Mouse (Mus musculus): Measurements from ENCODE around the gene Ankrd9. TPM values are rescaled to one million over a fixed set of nuclear protein-coding genes. Genes with fewer than 3 reads are reported as not detected.

Gene Ankrd9
- polyA plus RNA-seq, 1 experiment from 2014 or later = 16.6 TPM

GRCm38 (mm10) chr12:110950151-110950550 is 28.7 kb downstream of the Ankrd9 start:
- Histone ChIP-seq H3K27me3 (ENCODE audit: insufficient read depth, poor library complexity, severe bottlenecking) (no peaks in the 10 kb centered on the region), H3K36me3 (peaks cover 49% of the 10 kb centered on the region), H3K27ac (no peak overlapping the region), H3K4me1 (replicated peaks) (no peaks in the 10 kb centered on the region), H3K4me3 (no peak overlapping the region), H3K9me3 (no peaks in the 10 kb centered on the region)
- WGBS = 87% methylated on average over 4 of the region's 4 CpGs
- no peak for DNase-seq (ENCODE audit: low spot score)

- peaks cover 48% of the 10 kb centered on the region for H3K36me3 ChIP-seq
- no peaks in the 10 kb centered on the region for H3K9me3 ChIP-seq
- H3K27ac ChIP-seq = no peak overlapping the region
- WGBS = 98% methylated on average over 1 of the region's 1 CpGs
- no peaks in the 10 kb centered on the region for H3K4me1 ChIP-seq (replicated peaks)
- no peak for DNase-seq (ENCODE audit: low spot score)
- no peak overlapping the region for H3K4me3 ChIP-seq
- no peaks in the 10 kb centered on the region for H3K27me3 ChIP-seq (ENCODE audit: insufficient read depth, poor library complexity, severe bottlenecking)
Observed at GRCm38 (mm10) chr12:110949410-110949809, 29.4 kb downstream of the Ankrd9 start.

GRCm38 (mm10) chr12:110948910-110949201 is 30.0 kb downstream of the Ankrd9 start:
- Histone ChIP-seq H3K9me3 (no peaks in the 10 kb centered on the region), H3K4me1 (replicated peaks) (no peaks in the 10 kb centered on the region), H3K27me3 (ENCODE audit: insufficient read depth, poor library complexity, severe bottlenecking) (no peaks in the 10 kb centered on the region), H3K27ac (no peak overlapping the region), H3K4me3 (no peak overlapping the region), H3K36me3 (peaks cover 50% of the 10 kb centered on the region)
- 89% methylated on average over 3 of the region's 3 CpGs for WGBS
- no peak for DNase-seq (ENCODE audit: low spot score)

- H3K4me3 ChIP-seq = no peak overlapping the region
- H3K4me1 ChIP-seq (replicated peaks) = no peaks in the 10 kb centered on the region
- H3K9me3 ChIP-seq = no peaks in the 10 kb centered on the region
- no peaks in the 10 kb centered on the region for H3K27me3 ChIP-seq (ENCODE audit: insufficient read depth, poor library complexity, severe bottlenecking)
- no peak overlapping the region for H3K27ac ChIP-seq
- WGBS = 94% methylated on average over 6 of the region's 6 CpGs
- H3K36me3 ChIP-seq = peaks cover 55% of the 10 kb centered on the region
- DNase-seq (ENCODE audit: low spot score) = no peak
Observed at GRCm38 (mm10) chr12:110948082-110948909, 30.5 kb downstream of the Ankrd9 start.

- Histone ChIP-seq H3K36me3 (peaks cover 71% of the 10 kb centered on the region), H3K4me1 (replicated peaks) (no peaks in the 10 kb centered on the region), H3K9me3 (no peaks in the 10 kb centered on the region), H3K4me3 (no peak overlapping the region), H3K27me3 (ENCODE audit: insufficient read depth, poor library complexity, severe bottlenecking) (no peaks in the 10 kb centered on the region), H3K27ac (no peak overlapping the region)
- WGBS = 89% methylated on average over 7 of the region's 7 CpGs
- DNase-seq (ENCODE audit: low spot score) = no peak
Observed at GRCm38 (mm10) chr12:110946216-110946615, 32.6 kb downstream of the Ankrd9 start.

- DNase-seq (ENCODE audit: low spot score) = no peak
- Histone ChIP-seq H3K4me3 (no peak overlapping the region), H3K9me3 (no peaks in the 10 kb centered on the region), H3K27ac (no peak overlapping the region), H3K27me3 (ENCODE audit: insufficient read depth, poor library complexity, severe bottlenecking) (no peaks in the 10 kb centered on the region), H3K36me3 (peaks cover 72% of the 10 kb centered on the region), H3K4me1 (replicated peaks) (0 out of 2 replicates have a peak, but pooled peaks cover 5% of the 10 kb centered on the region)
- WGBS = 91% methylated on average over 3 of the region's 3 CpGs
Observed at GRCm38 (mm10) chr12:110940869-110941268, 38.0 kb downstream of the Ankrd9 start.

GRCm38 (mm10) chr12:110939385-110939784 is 39.5 kb downstream of the Ankrd9 start:
- no peaks in the 10 kb centered on the region for H3K9me3 ChIP-seq
- no peak overlapping the region for H3K27ac ChIP-seq
- DNase-seq (ENCODE audit: low spot score) = no peak
- H3K36me3 ChIP-seq = peaks cover 64% of the 10 kb centered on the region
- H3K27me3 ChIP-seq (ENCODE audit: insufficient read depth, poor library complexity, severe bottlenecking) = no peaks in the 10 kb centered on the region
- no peak overlapping the region for H3K4me3 ChIP-seq
- WGBS = 95% methylated on average over 5 of the region's 5 CpGs
- H3K4me1 ChIP-seq (replicated peaks) = 0 out of 2 replicates have a peak, but pooled peaks cover 5% of the 10 kb centered on the region

- DNase-seq (ENCODE audit: low spot score) = no peak
- Histone ChIP-seq H3K4me1 (replicated peaks) (0 out of 2 replicates have a peak, but pooled peaks cover 5% of the 10 kb centered on the region), H3K36me3 (peaks cover 68% of the 10 kb centered on the region), H3K27me3 (ENCODE audit: insufficient read depth, poor library complexity, severe bottlenecking) (no peaks in the 10 kb centered on the region), H3K4me3 (no peak overlapping the region), H3K27ac (no peak overlapping the region), H3K9me3 (no peaks in the 10 kb centered on the region)
- WGBS = 93% methylated on average over 5 of the region's 5 CpGs
Observed at GRCm38 (mm10) chr12:110937496-110937895, 41.3 kb downstream of the Ankrd9 start.

GRCm38 (mm10) chr12:110935983-110936620 is 42.7 kb downstream of the Ankrd9 start:
- peak; percentile 68 for DNase-seq (ENCODE audit: low spot score)
- Histone ChIP-seq H3K27ac (no peak overlapping the region), H3K9me3 (no peaks in the 10 kb centered on the region), H3K4me1 (replicated peaks) (0 out of 2 replicates have a peak, but pooled peaks cover 5% of the 10 kb centered on the region), H3K4me3 (no peak overlapping the region), H3K27me3 (ENCODE audit: insufficient read depth, poor library complexity, severe bottlenecking) (no peaks in the 10 kb centered on the region), H3K36me3 (peaks cover 72% of the 10 kb centered on the region)
- WGBS = 66% methylated on average over 9 of the region's 9 CpGs

- H3K27me3 ChIP-seq (ENCODE audit: insufficient read depth, poor library complexity, severe bottlenecking) = no peaks in the 10 kb centered on the region
- H3K27ac ChIP-seq = no peak overlapping the region
- H3K36me3 ChIP-seq = peaks cover 67% of the 10 kb centered on the region
- DNase-seq (ENCODE audit: low spot score) = no peak
- 75% methylated on average over 5 of the region's 5 CpGs for WGBS
- no peaks in the 10 kb centered on the region for H3K9me3 ChIP-seq
- no peak overlapping the region for H3K4me3 ChIP-seq
- H3K4me1 ChIP-seq (replicated peaks) = 0 out of 2 replicates have a peak, but pooled peaks cover 5% of the 10 kb centered on the region
Observed at GRCm38 (mm10) chr12:110932820-110933219, 46.0 kb downstream of the Ankrd9 start.

Other genes with a start within 250 kb of the Ankrd9 start
- gene Wdr20, start 241.1 kb downstream of the Ankrd9 start, polyA plus RNA-seq (2016; fragmentation: Nextera tagmentation; extraction: Ambion mirVana) = 23.3 and 24.4 TPM in 2 replicates
- gene Mok, start 138.1 kb downstream of the Ankrd9 start, polyA plus RNA-seq (2016; fragmentation: Nextera tagmentation; extraction: Ambion mirVana) = 10.5 and 14.2 TPM in 2 replicates
- gene Zfp839, start 128.8 kb downstream of the Ankrd9 start, polyA plus RNA-seq (2016; fragmentation: Nextera tagmentation; extraction: Ambion mirVana) = 4.2 and 5.1 TPM in 2 replicates
- gene Cinp, start 89.9 kb downstream of the Ankrd9 start, polyA plus RNA-seq (2016; fragmentation: Nextera tagmentation; extraction: Ambion mirVana) = 82.0 and 92.8 TPM in 2 replicates
- 6.5 and 7.0 TPM in 2 replicates for gene Tecpr2, start 89.8 kb downstream of the Ankrd9 start, polyA plus RNA-seq (2016; fragmentation: Nextera tagmentation; extraction: Ambion mirVana)
- gene Rcor1, start 60.3 kb upstream of the Ankrd9 start, polyA plus RNA-seq (2016; fragmentation: Nextera tagmentation; extraction: Ambion mirVana) = 5.0 and 6.6 TPM in 2 replicates
- gene Traf3, start 187.3 kb upstream of the Ankrd9 start, polyA plus RNA-seq (2016; fragmentation: Nextera tagmentation; extraction: Ambion mirVana) = 11.0 and 13.9 TPM in 2 replicates
- gene 4930595D18Rik, start 205.5 kb upstream of the Ankrd9 start, polyA plus RNA-seq (2016; fragmentation: Nextera tagmentation; extraction: Ambion mirVana) = not detected in 2 replicates

All from hindbrain, embryonic 10.5 days (tissue).